Mouse (Mus musculus) heart, embryonic 12.5 days (tissue): ENCODE measurements at regions not wholly inside any gene's neighbourhood (a gene's known extent, or its start where the extent isn't known, plus 50 kb on each side); places are given as distances from the start of the nearest gene placed in this dataset.

Experiments used
- ATAC-seq: fragments of 200-750 bp; cut with Nextera tagmentation; 2 replicates; pipeline ENCODE4 v1.8.0; 2017; ENCODE audit warnings: moderate TSS enrichment, moderate library complexity; ENCODE audit not compliant: insufficient number of reproducible peaks, low FRiP score
- H3K27ac ChIP-seq: fragments of 300-500 bp; sonication (generic); 2 replicates; pipeline ENCODE4 v1.5.1; 2016; ENCODE audit warnings: mild to moderate bottlenecking, moderate library complexity; ENCODE audit not compliant: poor library complexity, severe bottlenecking
- H3K27me3 ChIP-seq: fragments of 300-500 bp; sonication (generic); replicated peaks from 2 replicates; pipeline ENCODE4 v1.6.1; 2016; ENCODE audit warnings: mild to moderate bottlenecking, moderate library complexity
- H3K36me3 ChIP-seq: fragments of 300-500 bp; sonication (generic); 2 replicates; pipeline ENCODE4 v1.6.1; 2016; ENCODE audit warnings: mild to moderate bottlenecking, moderate library complexity
- H3K4me1 ChIP-seq: fragments of 300-500 bp; sonication (generic); replicated peaks from 2 replicates; pipeline ENCODE4 v1.6.1; 2016; ENCODE audit warnings: mild to moderate bottlenecking
- H3K4me2 ChIP-seq: fragments of 300-500 bp; sonication (generic); 2 replicates; pipeline ENCODE4 v1.6.1; 2016; ENCODE audit warnings: mild to moderate bottlenecking, moderate library complexity
- H3K4me3 ChIP-seq: fragments of 300-500 bp; sonication (generic); 2 replicates; pipeline ENCODE4 v1.5.1; 2016; ENCODE audit warnings: mild to moderate bottlenecking
- H3K9ac ChIP-seq: fragments of 300-500 bp; sonication (generic); 2 replicates; pipeline ENCODE4 v1.6.1; 2016; ENCODE audit warnings: mild to moderate bottlenecking, moderate library complexity
- H3K9me3 ChIP-seq: fragments of 300-500 bp; sonication (generic); replicated peaks from 2 replicates; pipeline ENCODE4 v1.6.1; 2016; ENCODE audit warnings: mild to moderate bottlenecking, moderate library complexity
- WGBS: fragments of 180-500 bp; shearing (Covaris S2); methylation state at CpG from one replicate; pipeline ENCODE4 v1.1.7; 2016; 5-methylcytosine and 5-hydroxymethylcytosine counted together

DNA sequence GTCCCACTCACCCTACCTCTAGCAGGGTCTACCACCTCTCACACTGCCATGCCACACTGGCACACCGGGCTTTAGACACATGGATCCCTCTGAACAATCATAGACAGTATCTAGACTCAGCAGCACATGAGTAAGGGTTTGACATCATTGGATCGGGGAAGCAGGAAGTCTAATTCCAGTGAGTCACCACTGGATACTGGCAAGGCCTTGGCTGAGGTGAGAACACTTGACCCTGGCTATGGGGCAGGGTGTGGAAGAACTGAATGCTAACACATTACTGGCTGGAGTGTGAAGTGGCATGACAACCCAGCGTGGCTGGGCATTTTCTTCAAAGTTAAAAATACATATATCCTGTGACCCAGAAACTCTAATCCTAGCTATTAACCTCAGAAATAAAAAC lies 114.4 kb downstream of the H2afy start:
- Histone ChIP-seq H3K4me3 (no peak overlapping the region), H3K36me3 (no peaks in the 10 kb centered on the region), H3K27me3 (no peaks in the 10 kb centered on the region), H3K27ac (no peak overlapping the region), H3K9ac (no peak overlapping the region), H3K4me2 (no peak overlapping the region), H3K9me3 (no peaks in the 10 kb centered on the region), H3K4me1 (peaks cover 21% of the 10 kb centered on the region)
- WGBS: 64% methylated on average over 3 of the region's 3 CpGs
- ATAC-seq: no peak

DNA sequence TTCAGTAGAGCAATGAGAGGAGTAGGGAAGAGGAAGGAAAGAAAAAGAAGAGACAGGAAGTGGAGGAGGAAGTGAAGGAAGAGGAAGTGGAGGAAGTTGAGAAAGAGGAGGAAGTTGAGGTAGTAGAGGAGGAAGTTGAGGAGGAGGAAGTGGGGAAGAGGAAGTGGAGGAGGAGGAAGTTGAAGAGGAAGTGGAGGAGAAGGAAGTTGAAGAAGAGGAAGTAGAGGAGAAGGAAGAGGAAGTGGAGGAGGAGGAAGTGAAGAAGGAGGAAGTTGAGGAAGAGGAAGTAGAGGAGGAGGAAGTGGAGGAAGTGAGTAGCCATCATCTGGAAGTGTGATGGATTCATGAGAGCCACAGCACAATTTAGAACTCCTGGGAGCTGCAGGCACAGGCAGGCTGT lies 122.2 kb downstream of the H2afy start:
- Histone ChIP-seq H3K9me3 (no peaks in the 10 kb centered on the region), H3K9ac (no peak overlapping the region), H3K4me3 (no peak overlapping the region), H3K4me2 (no peak overlapping the region), H3K36me3 (no peaks in the 10 kb centered on the region), H3K27ac (no peak overlapping the region), H3K4me1 (no peaks in the 10 kb centered on the region; the same call in 1 of the 2 replicates), H3K27me3 (no peaks in the 10 kb centered on the region)
- no peak for ATAC-seq

DNA sequence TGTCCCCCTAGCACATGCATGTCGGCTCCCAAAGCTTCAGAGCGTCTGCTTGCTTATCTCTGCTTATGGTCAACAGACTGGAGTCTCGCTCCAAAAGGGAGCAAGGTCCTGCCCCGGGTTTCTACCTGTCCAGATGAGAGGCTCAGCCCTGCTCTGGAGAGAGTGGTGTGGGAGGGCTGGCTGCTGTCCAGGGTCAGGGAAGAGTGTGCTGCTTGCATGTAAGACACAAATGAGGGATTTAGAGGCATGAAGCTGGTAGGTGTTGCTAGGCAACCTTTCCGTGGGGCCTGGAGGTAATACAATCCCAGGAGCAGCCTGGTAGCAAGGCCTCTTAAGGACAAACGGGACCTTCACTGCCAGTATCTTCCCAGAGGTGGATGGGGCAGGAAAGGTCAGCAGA lies 125.7 kb downstream of the H2afy start:
- Histone ChIP-seq H3K9me3 (no peaks in the 10 kb centered on the region), H3K4me2 (no peak overlapping the region), H3K9ac (no peak overlapping the region), H3K27me3 (0 out of 2 replicates have a peak, but pooled peaks cover 8% of the 10 kb centered on the region), H3K4me1 (no peaks in the 10 kb centered on the region; the same call in 1 of the 2 replicates), H3K27ac (no peak overlapping the region), H3K36me3 (no peaks in the 10 kb centered on the region), H3K4me3 (no peak overlapping the region)
- 37% methylated on average over 6 of the region's 6 CpGs for WGBS
- ATAC-seq: no peak

DNA sequence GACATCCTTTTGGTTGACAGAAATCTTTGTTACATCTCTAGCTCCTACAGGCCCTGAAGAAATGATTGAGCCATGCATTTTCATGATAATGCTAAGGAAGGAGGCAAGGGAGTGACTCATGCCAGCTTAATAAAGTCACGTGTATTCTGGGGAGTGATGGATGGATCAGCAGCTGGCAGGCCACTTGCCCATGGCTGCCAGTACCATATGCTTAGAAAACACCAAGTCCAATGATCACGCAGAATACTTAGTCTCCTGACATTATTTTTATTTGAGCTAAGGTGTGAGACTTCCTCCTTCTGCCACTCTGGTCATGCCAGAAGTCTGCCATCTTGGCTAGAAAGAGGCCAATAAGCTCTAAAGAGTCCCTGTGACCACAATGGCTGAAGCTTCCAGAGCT lies 129.3 kb downstream of the H2afy start:
- Histone ChIP-seq H3K27ac (no peak overlapping the region), H3K9me3 (no peaks in the 10 kb centered on the region), H3K4me2 (no peak overlapping the region), H3K4me1 (peaks cover 4% of the 10 kb centered on the region), H3K9ac (no peak overlapping the region), H3K36me3 (no peaks in the 10 kb centered on the region), H3K27me3 (0 out of 2 replicates have a peak, but pooled peaks cover 8% of the 10 kb centered on the region), H3K4me3 (no peak overlapping the region)
- WGBS: 77% methylated on average over 2 of the region's 2 CpGs
- ATAC-seq: no peak

DNA sequence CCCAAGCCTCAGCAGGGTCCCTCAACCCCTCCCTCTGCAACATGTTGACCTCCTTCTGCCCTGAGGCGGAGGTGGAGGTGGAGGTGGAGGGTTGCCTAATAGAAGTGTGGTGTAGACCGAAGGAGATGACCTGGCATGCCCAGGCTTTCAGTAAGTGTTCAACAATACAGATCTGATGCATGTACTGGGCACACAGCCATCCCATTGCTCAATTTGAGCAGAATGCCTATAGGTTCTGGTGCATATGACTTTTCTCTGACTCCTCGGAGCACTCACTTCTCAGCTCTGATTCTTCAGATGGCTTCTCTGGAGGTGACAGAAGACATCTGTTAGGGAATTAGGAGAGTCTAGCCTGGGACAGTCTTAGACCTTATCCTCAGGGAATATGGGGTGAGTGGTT lies 130.4 kb downstream of the H2afy start:
- H3K27me3 ChIP-seq: 0 out of 2 replicates have a peak, but pooled peaks cover 8% of the 10 kb centered on the region
- no peaks in the 10 kb centered on the region for H3K9me3 ChIP-seq
- H3K4me3 ChIP-seq: no peak overlapping the region
- ATAC-seq: no peak
- no peak overlapping the region for H3K9ac ChIP-seq
- H3K4me2 ChIP-seq: no peak overlapping the region
- no peak overlapping the region for H3K27ac ChIP-seq
- H3K36me3 ChIP-seq: no peaks in the 10 kb centered on the region
- H3K4me1 ChIP-seq: peaks cover 4% of the 10 kb centered on the region
- 80% methylated on average over 3 of the region's 3 CpGs for WGBS

DNA sequence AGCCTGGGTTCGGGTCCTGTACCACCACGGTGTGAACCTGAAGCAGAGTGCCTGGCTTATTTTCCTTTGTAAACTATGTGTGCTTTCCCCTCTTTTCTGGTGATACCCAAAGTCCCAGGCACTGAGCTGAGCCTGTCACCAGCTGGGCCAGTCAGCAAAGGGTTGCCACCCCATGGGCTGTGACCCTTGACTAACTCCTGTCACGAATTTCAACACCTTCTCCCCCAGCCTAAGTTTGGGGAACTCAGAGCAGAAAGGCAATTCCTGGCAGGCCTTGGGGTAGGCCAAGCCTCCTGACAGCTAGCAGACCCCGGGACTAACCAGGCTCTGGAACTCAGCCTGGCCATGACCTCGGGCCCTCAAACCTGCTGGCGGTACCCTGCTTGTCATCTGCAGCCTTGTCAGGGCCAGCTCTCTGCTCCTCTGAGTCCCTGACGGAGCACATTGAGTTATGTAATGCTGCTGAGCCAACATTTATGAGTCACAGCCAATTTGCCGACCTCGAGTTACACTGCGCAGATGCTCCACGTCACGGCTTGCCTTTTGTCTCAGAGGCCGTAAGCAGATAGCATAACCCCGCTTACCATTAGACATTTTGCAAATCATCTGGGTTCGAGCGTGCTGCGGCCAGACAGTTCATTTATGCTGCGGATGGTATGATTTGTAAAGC lies 132.3 kb downstream of the H2afy start:
- WGBS: 58% methylated on average over 18 of the region's 18 CpGs

DNA sequence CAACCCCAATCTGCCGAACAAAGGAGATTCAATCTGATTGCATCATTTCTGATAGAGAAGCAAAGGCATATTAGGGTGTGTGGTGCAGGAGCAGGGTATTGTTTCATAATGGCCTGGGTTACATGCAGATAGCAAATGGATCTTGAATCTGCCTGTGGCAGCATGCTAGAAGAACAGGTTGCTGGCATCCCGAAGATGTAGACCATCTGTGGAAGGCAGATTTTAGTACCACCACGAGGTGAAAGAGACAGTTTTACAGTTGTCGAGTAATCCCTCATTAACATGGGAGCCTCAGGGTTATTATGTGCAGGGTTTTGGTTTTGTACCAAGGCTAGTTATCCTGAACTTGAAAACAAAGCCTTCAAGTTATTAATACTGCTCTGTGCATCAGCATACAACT lies 140.9 kb downstream of the H2afy start:
- Histone ChIP-seq H3K9me3 (no peaks in the 10 kb centered on the region), H3K9ac (no peak overlapping the region), H3K27ac (no peak overlapping the region), H3K4me3 (no peak overlapping the region), H3K4me2 (no peak overlapping the region), H3K27me3 (peaks cover 6% of the 10 kb centered on the region; the same call in 1 of the 2 replicates), H3K4me1 (no peaks in the 10 kb centered on the region), H3K36me3 (no peaks in the 10 kb centered on the region)
- no peak for ATAC-seq
- 79% methylated on average over 4 of the region's 4 CpGs for WGBS

More for the DNA sequence above, 132.3 kb downstream of the H2afy start:
- Histone ChIP-seq H3K36me3 (no peaks in the 10 kb centered on the region), H3K9ac (no peak overlapping the region), H3K4me2 (no peak overlapping the region), H3K9me3 (no peaks in the 10 kb centered on the region), H3K27ac (no peak overlapping the region), H3K4me1 (peaks cover 4% of the 10 kb centered on the region; the same call in 1 of the 2 replicates), H3K4me3 (no peak overlapping the region), H3K27me3 (0 out of 2 replicates have a peak, but pooled peaks cover 8% of the 10 kb centered on the region)
- no peak for ATAC-seq

DNA sequence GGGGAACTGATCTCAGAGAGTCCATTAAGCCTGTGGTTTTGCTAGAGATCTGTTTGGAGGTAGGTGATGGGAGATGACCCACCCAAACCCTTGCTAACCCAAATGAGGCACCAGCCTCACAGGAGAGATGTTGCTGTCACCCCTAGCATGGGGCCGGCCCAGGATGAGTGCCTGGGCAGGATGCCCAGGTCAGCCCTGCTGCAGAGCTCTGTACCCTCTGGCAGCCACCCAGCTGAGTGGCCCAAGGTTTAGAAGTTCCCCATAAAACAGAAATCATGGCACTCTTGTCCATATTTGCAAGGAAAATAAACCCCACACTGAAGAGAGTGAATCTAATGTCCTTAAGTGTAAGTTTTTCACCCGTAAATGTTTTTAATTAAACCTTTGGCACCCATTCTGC lies 141.7 kb downstream of the H2afy start:
- ATAC-seq: no peak
- 76% methylated on average over 2 of the region's 2 CpGs for WGBS
- H3K4me1 ChIP-seq: no peaks in the 10 kb centered on the region
- no peak overlapping the region for H3K9ac ChIP-seq
- no peaks in the 10 kb centered on the region for H3K9me3 ChIP-seq
- no peak overlapping the region for H3K4me2 ChIP-seq
- no peak overlapping the region for H3K4me3 ChIP-seq
- no peak overlapping the region for H3K27ac ChIP-seq
- no peaks in the 10 kb centered on the region for H3K36me3 ChIP-seq
- H3K27me3 ChIP-seq: peaks cover 6% of the 10 kb centered on the region; the same call in 1 of the 2 replicates

DNA sequence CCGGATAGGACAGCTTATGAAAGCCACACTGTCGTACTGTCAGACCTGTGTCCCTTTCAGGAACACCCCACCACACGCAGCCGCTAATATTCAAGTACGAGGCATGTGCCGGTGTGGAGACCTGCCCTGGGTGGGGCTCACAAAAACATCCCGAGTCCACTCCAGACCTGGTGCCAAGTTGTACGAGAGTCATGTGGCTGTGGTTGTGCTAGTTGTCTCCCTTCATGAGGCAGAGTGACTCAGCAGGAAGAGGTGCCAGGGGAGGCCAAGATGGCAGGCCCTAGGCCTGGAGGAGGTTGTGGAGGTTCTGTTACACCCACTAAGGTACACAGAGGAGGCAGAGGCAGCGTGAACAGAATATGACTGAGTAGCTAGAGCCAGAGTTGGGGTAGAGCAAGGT lies 143.5 kb downstream of the H2afy start:
- WGBS: 87% methylated on average over 9 of the region's 9 CpGs

DNA sequence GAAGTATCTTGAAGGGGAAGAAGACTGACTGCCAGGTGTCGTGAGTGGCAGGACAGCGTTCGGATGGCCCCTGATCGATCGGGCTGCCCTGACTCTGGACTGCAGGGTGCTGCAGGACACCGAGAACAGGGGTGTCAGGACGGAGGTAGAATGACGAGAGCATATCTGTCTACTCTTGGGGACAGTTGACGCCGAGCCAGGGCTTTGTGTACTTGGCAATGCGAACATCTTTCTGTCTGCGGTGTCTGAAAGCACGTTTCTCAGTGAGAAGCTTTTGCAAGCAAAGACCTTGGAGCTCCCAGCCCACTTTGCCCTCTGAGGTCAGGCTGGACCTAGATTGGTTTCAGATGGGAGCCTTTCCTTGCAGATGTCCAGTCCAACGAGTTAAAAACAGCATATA lies 144.9 kb downstream of the H2afy start:
- H3K9ac ChIP-seq: no peak overlapping the region
- H3K4me1 ChIP-seq: no peaks in the 10 kb centered on the region
- no peaks in the 10 kb centered on the region for H3K36me3 ChIP-seq
- no peak overlapping the region for H3K27ac ChIP-seq
- no peaks in the 10 kb centered on the region for H3K9me3 ChIP-seq
- no peak for ATAC-seq
- no peak overlapping the region for H3K4me2 ChIP-seq
- no peak overlapping the region for H3K4me3 ChIP-seq
- peaks cover 7% of the 10 kb centered on the region; the same call in 1 of the 2 replicates for H3K27me3 ChIP-seq
- WGBS: 87% methylated on average over 14 of the region's 14 CpGs

More for the DNA sequence above, 143.5 kb downstream of the H2afy start:
- H3K4me3 ChIP-seq: no peak overlapping the region
- no peak overlapping the region for H3K4me2 ChIP-seq
- no peaks in the 10 kb centered on the region for H3K4me1 ChIP-seq
- peaks cover 10% of the 10 kb centered on the region; the same call in 1 of the 2 replicates for H3K27me3 ChIP-seq
- ATAC-seq: no peak
- no peak overlapping the region for H3K9ac ChIP-seq
- no peak overlapping the region for H3K27ac ChIP-seq
- H3K36me3 ChIP-seq: no peaks in the 10 kb centered on the region
- no peaks in the 10 kb centered on the region for H3K9me3 ChIP-seq

DNA sequence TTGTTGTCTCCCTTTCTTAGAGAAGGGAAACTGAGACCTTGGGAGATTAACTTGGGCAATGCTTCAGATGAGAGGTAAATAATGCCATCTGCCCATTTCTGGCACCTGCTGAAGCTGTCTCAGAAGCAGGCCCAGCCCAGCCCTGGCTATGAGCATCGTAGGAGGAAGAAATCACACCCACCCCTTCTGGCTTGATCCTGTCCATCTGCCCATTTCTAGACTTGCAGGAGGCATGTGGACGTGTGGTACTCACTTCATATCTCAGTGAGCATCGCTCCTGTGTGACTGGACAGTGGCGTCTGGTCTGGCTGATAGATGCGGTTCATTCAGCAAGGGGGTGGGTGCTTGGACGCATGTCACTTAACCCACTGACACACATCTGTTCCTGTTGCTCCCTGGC lies 146.0 kb downstream of the H2afy start:
- H3K4me1 ChIP-seq: no peaks in the 10 kb centered on the region
- H3K9ac ChIP-seq: no peak overlapping the region
- peaks cover 7% of the 10 kb centered on the region; the same call in 1 of the 2 replicates for H3K27me3 ChIP-seq
- no peak for ATAC-seq
- WGBS: 70% methylated on average over 6 of the region's 6 CpGs
- no peak overlapping the region for H3K27ac ChIP-seq
- no peaks in the 10 kb centered on the region for H3K36me3 ChIP-seq
- H3K9me3 ChIP-seq: no peaks in the 10 kb centered on the region
- H3K4me3 ChIP-seq: no peak overlapping the region
- no peak overlapping the region for H3K4me2 ChIP-seq

DNA sequence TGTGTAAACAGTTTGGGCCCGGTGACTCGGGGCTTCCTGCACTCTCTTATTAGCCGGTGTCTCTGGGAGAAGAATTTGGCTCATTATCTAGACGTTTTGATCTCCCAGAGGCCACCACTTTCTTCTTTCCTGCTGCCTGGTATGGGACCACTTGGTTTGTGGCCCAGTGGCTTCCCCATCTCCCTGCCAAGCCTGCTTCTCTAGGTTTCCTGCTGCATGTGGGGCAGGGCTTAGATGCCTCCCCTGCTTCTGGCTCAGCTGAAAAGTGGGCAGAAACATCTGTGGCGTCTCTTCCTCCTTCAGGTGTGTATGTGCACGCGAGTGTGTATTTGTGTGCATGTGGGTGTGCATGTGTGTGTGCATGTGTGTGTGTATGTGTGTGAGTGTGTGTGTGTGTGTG lies 146.8 kb downstream of the H2afy start:
- 39% methylated on average over 7 of the region's 7 CpGs for WGBS
- no peaks in the 10 kb centered on the region for H3K36me3 ChIP-seq
- no peak overlapping the region for H3K27ac ChIP-seq
- no peak overlapping the region for H3K4me2 ChIP-seq
- peaks cover 14% of the 10 kb centered on the region for H3K27me3 ChIP-seq
- no peak for ATAC-seq
- no peak overlapping the region for H3K9ac ChIP-seq
- no peaks in the 10 kb centered on the region for H3K9me3 ChIP-seq
- no peak overlapping the region for H3K4me3 ChIP-seq
- no peaks in the 10 kb centered on the region; the same call in 1 of the 2 replicates for H3K4me1 ChIP-seq
